Mouse (Mus musculus): ENCODE measurements at regions not wholly inside any gene's neighbourhood (a gene's known extent, or its start where the extent isn't known, plus 50 kb on each side); places are given as distances from the start of the nearest gene placed in this dataset.
A peak's percentile ranks its signal among the peaks of the same experiment; 100 is the strongest.
"Not testable (repeated sequence)": the region's sequence is repeated elsewhere in the genome, so short reads cannot be mapped to it uniquely, and the experiment has no call there.

GRCm38 (mm10) chr13:52279970-52280348 lies 251.1 kb downstream of the Diras2 start:
- Histone ChIP-seq H3K27me3 (no peaks in the 10 kb centered on the region), H3K4me3 (no peak overlapping the region), H3K36me3 (no peaks in the 10 kb centered on the region), H3K9ac (no peak overlapping the region), H3K4me2 (no peak overlapping the region), H3K9me3 (replicated peaks) (0 out of 2 replicates have a peak, but pooled peaks cover 5% of the 10 kb centered on the region), H3K27ac (no peak overlapping the region), H3K4me1 (replicated peaks) (peaks cover 21% of the 10 kb centered on the region)
- no peak for ATAC-seq (replicated peaks; ENCODE audit: insufficient number of reproducible peaks, insufficient read depth, low FRiP score, low read depth)
- 86% methylated on average over 5 of the region's 5 CpGs for WGBS

- H3K4me2 ChIP-seq: no peak overlapping the region
- no peaks in the 10 kb centered on the region for H3K36me3 ChIP-seq
- H3K4me3 ChIP-seq: no peak overlapping the region
- no peak overlapping the region for H3K27ac ChIP-seq
- 0 out of 2 replicates have a peak, but pooled peaks cover 5% of the 10 kb centered on the region for H3K9me3 ChIP-seq (replicated peaks)
- 68% methylated on average over 2 of the region's 2 CpGs for WGBS
- no peaks in the 10 kb centered on the region for H3K27me3 ChIP-seq
- no peak overlapping the region for H3K9ac ChIP-seq
- no peak for ATAC-seq (replicated peaks; ENCODE audit: insufficient number of reproducible peaks, insufficient read depth, low FRiP score, low read depth)
- peaks cover 17% of the 10 kb centered on the region for H3K4me1 ChIP-seq (replicated peaks)
Observed at GRCm38 (mm10) chr13:52281271-52281670, 249.8 kb downstream of the Diras2 start.

GRCm38 (mm10) chr13:52282500-52282899 lies 248.6 kb downstream of the Diras2 start:
- no peak overlapping the region for H3K27ac ChIP-seq
- peaks cover 17% of the 10 kb centered on the region for H3K4me1 ChIP-seq (replicated peaks)
- no peaks in the 10 kb centered on the region for H3K27me3 ChIP-seq
- 69% methylated on average over 13 of the region's 13 CpGs for WGBS
- H3K4me3 ChIP-seq: no peak overlapping the region
- no peak overlapping the region for H3K4me2 ChIP-seq
- no peaks in the 10 kb centered on the region for H3K36me3 ChIP-seq
- 0 out of 2 replicates have a peak, but pooled peaks cover 5% of the 10 kb centered on the region for H3K9me3 ChIP-seq (replicated peaks)
- ATAC-seq (replicated peaks; ENCODE audit: insufficient number of reproducible peaks, insufficient read depth, low FRiP score, low read depth): no peak
- H3K9ac ChIP-seq: no peak overlapping the region

- Histone ChIP-seq H3K9ac (no peak overlapping the region), H3K36me3 (no peaks in the 10 kb centered on the region), H3K4me2 (peak overlapping the region; percentile 17; the same call in 1 of the 2 replicates), H3K4me3 (no peak overlapping the region), H3K9me3 (replicated peaks) (0 out of 2 replicates have a peak, but pooled peaks cover 5% of the 10 kb centered on the region), H3K27ac (peak overlapping the region; percentile 71), H3K4me1 (replicated peaks) (peaks cover 17% of the 10 kb centered on the region), H3K27me3 (no peaks in the 10 kb centered on the region)
- peak; percentile 79 for ATAC-seq (replicated peaks; ENCODE audit: insufficient number of reproducible peaks, insufficient read depth, low FRiP score, low read depth)
- WGBS: 22% methylated on average over 11 of the region's 11 CpGs
Observed at GRCm38 (mm10) chr13:52283456-52283855, 247.6 kb downstream of the Diras2 start.

GRCm38 (mm10) chr13:52284026-52284801 lies 246.9 kb downstream of the Diras2 start:
- Histone ChIP-seq H3K9me3 (replicated peaks) (0 out of 2 replicates have a peak, but pooled peaks cover 5% of the 10 kb centered on the region), H3K4me3 (no peak overlapping the region), H3K27me3 (no peaks in the 10 kb centered on the region), H3K27ac (peak overlapping the region; percentile 71), H3K36me3 (no peaks in the 10 kb centered on the region), H3K4me2 (no peak overlapping the region), H3K4me1 (replicated peaks) (peaks cover 17% of the 10 kb centered on the region), H3K9ac (no peak overlapping the region)
- 54% methylated on average over 12 of the region's 12 CpGs for WGBS
- 0 out of 2 replicates have a peak, but pooled peaks have one; percentile 34 for ATAC-seq (replicated peaks; ENCODE audit: insufficient number of reproducible peaks, insufficient read depth, low FRiP score, low read depth)

GRCm38 (mm10) chr13:52288400-52288799 lies 242.7 kb downstream of the Diras2 start:
- Histone ChIP-seq H3K9ac (no peak overlapping the region), H3K9me3 (replicated peaks) (no peaks in the 10 kb centered on the region), H3K4me1 (replicated peaks) (peaks cover 12% of the 10 kb centered on the region), H3K27ac (no peak overlapping the region), H3K4me3 (no peak overlapping the region), H3K36me3 (no peaks in the 10 kb centered on the region), H3K27me3 (no peaks in the 10 kb centered on the region), H3K4me2 (no peak overlapping the region)
- WGBS: 59% methylated on average over 6 of the region's 6 CpGs
- no peak for ATAC-seq (replicated peaks; ENCODE audit: insufficient number of reproducible peaks, insufficient read depth, low FRiP score, low read depth)

- no peaks in the 10 kb centered on the region for H3K36me3 ChIP-seq
- H3K4me2 ChIP-seq: no peak overlapping the region
- H3K27me3 ChIP-seq: no peaks in the 10 kb centered on the region
- H3K9ac ChIP-seq: no peak overlapping the region
- no peak for ATAC-seq (replicated peaks; ENCODE audit: insufficient number of reproducible peaks, insufficient read depth, low FRiP score, low read depth)
- 86% methylated on average over 15 of the region's 15 CpGs for WGBS
- H3K27ac ChIP-seq: no peak overlapping the region
- H3K9me3 ChIP-seq (replicated peaks): no peaks in the 10 kb centered on the region
- no peak overlapping the region for H3K4me3 ChIP-seq
- H3K4me1 ChIP-seq (replicated peaks): no peaks in the 10 kb centered on the region
Observed at GRCm38 (mm10) chr13:52295847-52296246, 235.2 kb downstream of the Diras2 start.

GRCm38 (mm10) chr13:52296541-52297276 lies 234.4 kb downstream of the Diras2 start:
- no peak overlapping the region for H3K4me2 ChIP-seq
- no peak overlapping the region for H3K4me3 ChIP-seq
- no peaks in the 10 kb centered on the region for H3K27me3 ChIP-seq
- ATAC-seq (replicated peaks; ENCODE audit: insufficient number of reproducible peaks, insufficient read depth, low FRiP score, low read depth): no peak
- H3K9me3 ChIP-seq (replicated peaks): no peaks in the 10 kb centered on the region
- H3K4me1 ChIP-seq (replicated peaks): no peaks in the 10 kb centered on the region
- no peak overlapping the region for H3K27ac ChIP-seq
- no peaks in the 10 kb centered on the region for H3K36me3 ChIP-seq
- H3K9ac ChIP-seq: no peak overlapping the region
- WGBS: 75% methylated on average over 9 of the region's 9 CpGs

- Histone ChIP-seq H3K27ac (no peak overlapping the region), H3K4me2 (no peak overlapping the region), H3K9me3 (replicated peaks) (no peaks in the 10 kb centered on the region), H3K36me3 (no peaks in the 10 kb centered on the region), H3K9ac (no peak overlapping the region), H3K4me1 (replicated peaks) (no peaks in the 10 kb centered on the region), H3K4me3 (no peak overlapping the region), H3K27me3 (no peaks in the 10 kb centered on the region)
- 83% methylated on average over 7 of the region's 7 CpGs for WGBS
- ATAC-seq (replicated peaks; ENCODE audit: insufficient number of reproducible peaks, insufficient read depth, low FRiP score, low read depth): no peak
Observed at GRCm38 (mm10) chr13:52297277-52297623, 233.8 kb downstream of the Diras2 start.

GRCm38 (mm10) chr13:52298362-52298761 lies 232.7 kb downstream of the Diras2 start:
- H3K4me3 ChIP-seq: no peak overlapping the region
- H3K9me3 ChIP-seq (replicated peaks): no peaks in the 10 kb centered on the region
- H3K4me1 ChIP-seq (replicated peaks): no peaks in the 10 kb centered on the region
- no peaks in the 10 kb centered on the region for H3K27me3 ChIP-seq
- H3K36me3 ChIP-seq: no peaks in the 10 kb centered on the region
- whole genome bisulfite sequencing: 69% methylated on average over 5 of the region's 5 CpGs
- no peak overlapping the region for H3K9ac ChIP-seq
- no peak overlapping the region for H3K27ac ChIP-seq
- no peak for ATAC-seq (replicated peaks; ENCODE audit: insufficient number of reproducible peaks, insufficient read depth, low FRiP score, low read depth)
- no peak overlapping the region for H3K4me2 ChIP-seq

GRCm38 (mm10) chr13:52305328-52305727 lies 225.8 kb downstream of the Diras2 start:
- H3K27ac ChIP-seq; H3K9ac ChIP-seq; H3K4me1 ChIP-seq (replicated peaks); H3K4me3 ChIP-seq; H3K9me3 ChIP-seq (replicated peaks); ATAC-seq (replicated peaks; ENCODE audit: insufficient number of reproducible peaks, insufficient read depth, low FRiP score, low read depth); H3K27me3 ChIP-seq; H3K4me2 ChIP-seq; H3K36me3 ChIP-seq: not testable (repeated sequence)
